Mouse (Mus musculus) lung, adult 18-20 months (tissue): ENCODE measurements at regions not wholly inside any gene's neighbourhood (a gene's known extent, or its start where the extent isn't known, plus 50 kb on each side); places are given as distances from the start of the nearest gene placed in this dataset.

Source experiments
- DNase-seq, 2 experiments: peaks; one replicate each; pipeline ENCODE4 v3.0.0; 2022; ENCODE audit warnings: mixed read lengths in 2 of 2

- peak in 1 of 2 experiments; percentile 1 for DNase-seq
Observed at GRCm38 (mm10) chr8:112933815-112934214, 364.0 kb downstream of the Cntnap4 start.

- no peak for DNase-seq
Observed at GRCm38 (mm10) chr8:112935411-112935810, 365.6 kb downstream of the Cntnap4 start.

DNA sequence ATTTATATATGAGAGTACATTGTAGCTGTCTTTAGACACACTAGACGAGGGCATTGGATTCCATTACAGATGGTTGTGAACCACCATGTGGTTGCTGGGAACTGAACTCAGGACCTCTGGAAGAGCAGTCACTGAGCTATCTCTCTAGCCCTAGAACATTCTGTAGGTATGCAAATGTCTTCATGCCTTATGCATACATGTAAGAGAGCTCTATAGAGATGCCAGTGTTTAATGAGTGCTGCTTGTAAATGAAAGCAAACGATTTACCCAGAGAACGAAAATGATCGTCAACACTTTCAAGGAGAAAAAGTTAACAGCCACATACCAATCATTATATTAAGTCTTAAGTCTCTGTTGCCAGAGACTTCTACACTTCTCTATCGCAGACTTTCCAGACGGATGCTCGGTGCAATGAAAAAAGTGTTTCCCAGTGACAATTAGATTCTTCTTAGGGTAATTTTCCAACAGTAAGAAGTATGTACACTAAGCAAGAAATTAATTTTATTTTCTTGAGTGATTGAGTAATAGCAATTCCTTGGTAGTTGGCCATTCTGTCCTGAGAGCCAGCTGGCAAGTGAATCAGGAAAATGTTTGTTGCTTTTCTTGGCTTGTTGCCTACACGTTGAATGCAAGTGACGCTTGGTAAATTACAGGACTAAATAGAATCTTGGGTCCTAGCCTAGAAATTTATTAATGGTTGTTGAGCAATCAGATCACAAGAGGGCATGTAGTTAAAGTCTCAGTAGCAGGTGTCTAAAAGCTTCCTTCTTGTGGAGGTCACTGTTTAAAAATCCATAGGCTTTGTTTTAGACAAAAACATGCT is 366.3 kb downstream of the Cntnap4 start:
- DNase-seq = peak; percentile 60 to 76

DNA sequence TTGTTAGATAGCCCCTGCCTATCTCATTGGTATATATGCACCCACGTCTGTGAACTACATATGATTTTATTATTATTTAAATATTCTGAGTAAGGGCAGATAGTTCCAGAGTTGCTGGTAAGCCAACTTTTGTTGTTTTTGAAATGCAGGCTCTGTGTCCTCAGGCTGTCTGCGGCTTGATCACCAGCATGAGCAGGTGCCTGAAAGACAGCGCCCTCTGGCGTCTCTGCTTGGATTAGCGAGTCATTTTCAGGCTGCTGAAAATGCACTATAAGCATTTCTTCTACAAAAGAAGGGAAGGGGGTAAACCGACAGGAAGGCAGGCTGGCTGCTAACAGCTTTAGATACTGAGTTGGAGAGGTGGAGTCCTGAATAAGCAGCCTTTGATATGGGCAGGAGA is 402.6 kb downstream of the Cntnap4 start:
- peak; percentile 38 to 41 for DNase-seq

DNA sequence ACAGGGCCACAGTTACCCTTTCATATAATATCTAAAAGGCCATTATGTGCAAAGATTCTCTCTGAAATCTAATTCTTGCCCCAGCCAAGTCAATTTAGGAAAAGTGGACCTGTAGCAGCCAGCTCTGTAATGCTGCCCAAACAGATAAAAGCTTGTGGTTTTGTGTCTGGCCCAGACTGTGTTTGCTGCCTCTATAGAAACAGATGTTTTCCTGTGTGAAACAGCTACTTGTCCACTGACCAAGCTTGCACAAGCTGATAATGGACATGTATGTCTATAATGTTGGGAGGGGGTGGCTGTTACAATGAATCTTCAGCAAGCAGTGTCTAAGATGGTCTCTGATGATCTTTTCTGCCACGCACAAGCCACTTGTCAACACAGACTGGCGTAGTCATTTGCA is 405.9 kb downstream of the Cntnap4 start:
- no peak for DNase-seq

GRCm38 (mm10) chr8:112976312-112976711 is 406.5 kb downstream of the Cntnap4 start:
- no peak for DNase-seq

- DNase-seq = no peak
Observed at GRCm38 (mm10) chr8:112993781-112994180, 423.9 kb downstream of the Cntnap4 start.

DNA sequence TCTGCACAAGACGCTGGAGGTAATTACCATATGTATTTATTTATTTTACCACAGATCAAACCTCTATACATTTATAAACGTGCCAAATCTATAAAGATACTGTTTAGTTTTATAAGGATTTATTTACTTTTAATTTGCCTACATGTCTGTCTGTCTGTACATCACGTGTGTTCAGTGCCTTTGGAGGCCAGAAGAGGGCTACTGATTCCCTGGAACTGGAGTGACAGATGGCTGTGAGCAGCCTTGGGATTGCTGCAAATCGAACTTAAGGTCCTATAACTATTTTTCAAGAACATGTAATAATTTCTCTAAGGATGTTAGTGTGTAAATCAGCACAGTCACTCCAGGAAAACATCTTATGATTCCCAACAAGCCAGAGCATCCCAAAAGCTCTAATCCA is 437.5 kb downstream of the Cntnap4 start:
- no peak for DNase-seq

GRCm38 (mm10) chr8:113028880-113029279 is 459.0 kb downstream of the Cntnap4 start:
- DNase-seq = no peak

GRCm38 (mm10) chr8:113051770-113052473 is 482.1 kb downstream of the Cntnap4 start:
- no peak for DNase-seq

DNA sequence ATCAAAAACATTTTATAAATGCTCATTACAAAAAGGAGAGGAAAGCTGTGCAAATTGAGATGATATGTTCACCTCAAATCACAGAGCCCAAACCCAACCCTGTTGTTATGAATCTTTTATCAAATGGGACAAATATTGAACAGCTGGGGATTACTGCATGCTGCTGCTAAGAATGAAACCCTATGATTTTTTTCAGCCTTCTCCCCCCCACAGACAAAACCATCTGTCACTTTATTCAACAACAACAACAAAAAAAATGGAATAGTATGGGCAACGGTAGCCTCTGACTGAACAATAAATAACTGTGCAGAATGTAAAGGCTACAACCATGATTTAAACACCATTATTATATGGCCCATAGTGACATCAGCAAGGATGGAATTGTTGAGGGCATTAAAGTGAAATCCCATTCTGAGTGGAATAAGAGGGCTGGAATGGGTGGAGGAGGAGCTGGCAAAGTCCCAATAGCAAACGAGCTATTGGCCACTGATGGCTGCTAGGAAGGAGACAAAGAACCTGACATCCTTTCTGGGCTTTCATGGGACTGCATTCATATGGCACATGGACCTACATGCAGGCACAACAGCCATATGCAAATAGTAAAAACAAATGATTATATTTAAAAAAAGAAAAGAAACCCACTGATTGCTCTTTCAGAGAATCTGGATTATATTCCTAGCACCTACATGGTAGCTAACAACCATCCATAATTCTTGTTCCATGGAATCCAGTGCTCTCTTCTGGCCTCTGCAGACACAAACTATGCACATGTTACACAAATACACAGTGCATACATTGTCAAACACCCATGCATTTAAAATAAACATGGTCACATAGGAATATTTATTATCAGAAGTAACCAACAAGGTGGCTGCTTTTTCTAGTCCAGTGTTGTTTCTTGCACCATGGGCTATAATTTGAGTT is 495.7 kb downstream of the Cntnap4 start:
- no peak for DNase-seq

- no peak for DNase-seq
Observed at GRCm38 (mm10) chr8:113066170-113066708, 496.4 kb downstream of the Cntnap4 start.

DNA sequence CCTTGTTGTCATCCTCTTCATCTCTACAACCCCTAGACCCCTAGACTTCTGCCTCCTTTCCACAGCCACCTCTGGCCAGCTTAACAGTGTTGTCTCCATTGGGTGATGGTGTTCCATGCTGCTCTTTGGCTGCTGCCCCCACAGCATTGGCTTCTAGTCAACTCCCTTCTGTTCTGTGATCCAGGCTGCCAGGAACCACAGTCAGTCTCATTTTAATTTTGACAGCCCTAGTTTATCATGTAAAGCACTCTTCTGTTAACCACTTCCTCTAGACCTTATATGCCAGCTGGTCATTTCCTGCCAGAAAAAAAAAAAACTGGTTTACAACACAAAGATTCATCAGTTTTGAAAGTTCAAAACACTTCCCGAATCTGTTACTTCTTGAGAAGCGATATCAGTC is 514.1 kb downstream of the Cntnap4 start:
- DNase-seq = no peak

DNA sequence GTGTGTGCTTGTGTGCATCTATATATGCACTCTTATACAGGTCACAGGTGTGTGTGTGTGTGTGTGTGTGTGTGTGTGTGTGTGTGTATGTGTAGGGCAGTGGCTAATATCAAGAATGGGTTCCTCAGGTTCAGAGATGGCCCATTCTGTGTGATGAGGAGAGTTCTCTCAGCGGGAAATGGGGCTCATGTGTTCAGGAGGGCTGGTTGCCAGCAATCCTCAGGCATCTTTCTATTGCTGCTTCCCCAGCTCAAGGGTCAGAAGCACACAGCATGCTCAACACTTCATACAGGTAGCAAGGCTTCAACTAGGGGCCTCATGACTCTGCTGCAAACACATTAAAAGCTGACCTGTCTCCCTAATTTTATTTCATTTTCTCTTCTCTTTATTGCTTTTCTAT is 517.7 kb downstream of the Cntnap4 start:
- no peak for DNase-seq

DNA sequence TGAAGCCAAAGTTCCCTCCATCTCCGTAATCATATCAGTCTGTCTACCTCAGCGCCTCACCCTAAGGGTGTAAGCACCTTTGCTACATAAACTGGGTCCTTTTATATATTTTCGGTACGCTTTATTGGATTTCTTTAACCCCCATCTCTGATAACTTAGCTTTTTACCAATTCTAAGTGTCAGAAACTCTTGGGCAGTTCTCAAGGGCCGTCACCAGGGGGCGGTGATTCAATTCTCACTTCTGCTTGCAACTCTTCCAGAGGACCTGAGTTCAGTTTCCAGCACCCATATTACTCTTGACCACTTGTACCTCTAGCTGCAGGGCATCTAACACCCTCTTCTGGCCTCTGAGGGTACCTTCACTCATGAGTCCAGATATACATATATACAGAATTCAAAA is 523.7 kb upstream of the Mon1b start:
- DNase-seq = no peak

DNA sequence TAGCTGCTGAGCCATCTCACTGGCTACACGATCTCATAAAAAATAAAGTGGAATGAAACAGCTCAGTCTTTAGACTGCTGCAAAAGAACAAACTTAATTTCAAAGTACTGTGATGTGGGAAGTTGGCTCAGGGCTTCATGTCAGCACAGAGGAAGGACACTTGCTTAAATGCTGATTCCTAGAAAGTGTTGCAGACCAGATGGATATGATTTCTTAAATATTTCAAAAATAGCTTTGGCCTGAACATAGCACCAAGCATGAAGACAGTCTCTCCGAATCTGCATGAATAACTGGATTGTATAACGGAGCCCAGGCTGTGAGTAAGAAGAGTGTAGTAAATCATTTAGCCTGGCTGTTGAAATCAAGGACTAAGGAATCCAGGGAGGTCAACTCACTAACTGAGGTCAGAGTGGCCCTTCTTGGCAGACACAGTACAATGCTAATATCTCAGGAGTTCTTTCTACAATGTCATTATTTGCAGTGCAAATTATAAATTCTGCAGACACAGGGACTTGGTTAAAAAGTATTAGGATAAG is 521.2 kb upstream of the Mon1b start:
- no peak for DNase-seq

- DNase-seq = no peak
Observed at GRCm38 (mm10) chr8:113117241-113117640, 518.1 kb upstream of the Mon1b start.

- DNase-seq = no peak
Observed at GRCm38 (mm10) chr8:113125586-113125985, 509.8 kb upstream of the Mon1b start.

DNA sequence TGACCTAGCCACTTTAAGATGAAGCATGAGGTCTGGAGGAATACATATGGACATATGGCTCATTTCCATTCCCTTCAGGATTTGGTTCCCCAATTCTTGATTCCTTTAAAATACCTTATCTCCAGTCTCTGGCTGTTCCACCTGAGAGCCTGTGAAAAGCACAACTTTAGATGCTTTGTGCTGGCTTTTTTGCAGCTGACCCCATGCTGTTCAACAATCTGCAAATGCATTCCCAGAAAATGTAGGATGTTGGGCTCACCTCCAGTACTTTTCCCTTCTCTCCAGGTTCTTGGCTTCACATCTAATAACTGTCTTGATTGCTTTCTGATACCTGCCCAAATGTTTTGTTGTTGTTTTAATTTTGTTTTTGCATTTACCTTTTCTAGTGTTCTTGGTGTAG is 498.0 kb upstream of the Mon1b start:
- DNase-seq = no peak

DNA sequence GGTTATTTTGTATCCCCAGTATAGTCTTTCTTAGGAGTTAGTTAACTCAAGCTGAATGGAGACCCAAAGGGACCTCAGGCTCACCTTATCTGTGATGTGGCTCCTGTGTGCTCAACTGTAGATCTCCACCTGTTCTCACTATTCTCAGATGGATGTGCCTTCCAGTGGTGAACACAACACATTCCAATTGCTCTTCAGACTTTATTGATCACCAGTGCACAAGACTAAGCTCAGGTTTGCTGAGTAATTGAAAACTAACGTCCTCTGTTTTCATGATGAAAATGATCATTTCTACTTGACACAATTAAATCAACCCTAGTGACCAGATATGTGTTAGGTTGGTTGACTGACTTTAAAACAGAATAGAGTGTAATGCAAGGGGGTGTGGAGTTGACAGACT is 495.4 kb upstream of the Mon1b start:
- no peak for DNase-seq

- no peak for DNase-seq
Observed at GRCm38 (mm10) chr8:113141131-113141530, 494.3 kb upstream of the Mon1b start.

GRCm38 (mm10) chr8:113176591-113176990 is 458.8 kb upstream of the Mon1b start:
- DNase-seq = no peak

- DNase-seq = no peak
Observed at GRCm38 (mm10) chr8:113183186-113183585, 452.2 kb upstream of the Mon1b start.
